Mouse (Mus musculus) activated CD4-positive, CD25-positive, alpha-beta regulatory T cell, adult 4 months (primary cell): ENCODE data around the gene Zfp281. TPM values are rescaled to one million over a fixed set of nuclear protein-coding genes. Genes with fewer than 3 reads are reported as not detected.

ENCODE experiments used
- polyA plus RNA-seq, 2 experiments: library from polyadenylated mRNA; unstranded; fragments of 100-300 nt; shearing (Covaris generic); gene quantifications; one replicate each; pipeline ENCODE4 v1.2.1; 2017

Zfp281 gene
- polyA plus RNA-seq, 2 experiments from 2014 or later, result 19.3 to 22.6 TPM

Other genes with a start within 250 kb of the Zfp281 start
- gene Ddx59, start 209.6 kb upstream of the Zfp281 start, polyA plus RNA-seq, result 1 to 10 TPM; 5.6 to 6.4 TPM
- 1 to 10 TPM; 1.6 to 3.8 TPM for gene Kif14, start 158.6 kb upstream of the Zfp281 start, polyA plus RNA-seq